Mouse (Mus musculus) heart, postnatal 14 days (tissue): Measurements from ENCODE around the gene Nos1. TPM values are rescaled to one million over a fixed set of nuclear protein-coding genes. Genes with fewer than 3 reads are reported as not detected.

Experiments used
- DNase-seq, 2 experiments: peaks; one replicate each; pipeline ENCODE4 v3.0.0; 2021 to 2022
- intact Hi-C: fragments of 180-260 bp; cut with DNase I; formaldehyde crosslinking; loops from one replicate; pipeline ENCODE4 v1.15.1; 2025
- long read RNA-seq, 2 experiments: library from polyadenylated mRNA; stranded (forward); transcript quantifications; one replicate each; pipeline ENCODE4 v2.0.0; 2021
- total RNA-seq, 2 experiments: library from RNA; stranded (reverse); gene quantifications; 2 replicates each; pipeline ENCODE4 v1.2.3; 2021

Gene Nos1
- total RNA-seq = under 1 TPM; 0.17 to 0.31 TPM
- long read RNA-seq, experiment 1 = 0 reads
- long read RNA-seq, experiment 2, partial matches to known transcripts = 0 of 1 reads
- long read RNA-seq, experiment 2, other reads (novel, unspliced or antisense) = 1 of 1 reads

DNA sequence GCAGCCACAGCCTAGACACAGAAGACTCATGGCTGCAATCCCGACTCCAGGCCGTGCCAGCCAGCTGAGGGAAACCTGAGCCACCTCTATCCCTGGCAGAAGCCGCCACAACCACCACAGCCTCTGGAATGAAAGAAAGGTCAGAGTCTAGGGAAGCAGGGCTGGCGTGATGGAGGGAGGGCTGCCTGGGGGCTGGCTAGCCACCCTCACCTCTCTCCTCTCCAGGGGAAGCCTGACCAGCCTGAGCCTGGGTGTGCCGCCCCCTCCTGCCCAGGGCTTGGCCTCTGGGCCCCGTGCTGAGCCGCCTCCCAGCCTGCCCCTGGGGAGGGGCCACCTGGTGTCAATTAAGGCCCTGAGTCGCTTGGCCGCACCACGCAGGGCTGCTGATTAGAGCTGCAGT, at the start of gene Nos1:
Gene Nos1 (plus strand): TSS at position 352 of the 400 bp plus-strand sequence.
- peak in 1 of 2 experiments; percentile 20 for DNase-seq
- intact Hi-C loops = no loop called here

DNA sequence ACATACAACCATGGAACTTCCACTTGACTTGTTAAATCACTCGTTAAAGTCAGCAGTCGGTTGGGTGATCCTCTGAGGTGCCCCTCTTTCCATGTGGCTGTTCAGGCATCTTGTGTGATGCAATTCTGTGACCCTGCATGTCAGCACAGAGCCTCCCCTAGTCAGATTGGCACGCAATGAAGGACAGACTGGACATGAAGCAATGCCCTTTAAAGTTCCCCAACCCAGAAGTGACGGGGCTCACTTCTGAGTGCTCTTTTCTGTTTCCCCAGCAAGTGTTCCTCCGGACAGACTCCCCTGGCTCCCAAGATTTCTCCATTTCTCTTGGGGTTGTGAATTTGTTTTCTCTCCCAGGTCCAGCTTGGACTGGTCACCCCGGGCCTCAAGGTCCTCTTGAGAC, 49.5 kb upstream of the Nos1 start:
- intact Hi-C loops = no loop called here

DNA sequence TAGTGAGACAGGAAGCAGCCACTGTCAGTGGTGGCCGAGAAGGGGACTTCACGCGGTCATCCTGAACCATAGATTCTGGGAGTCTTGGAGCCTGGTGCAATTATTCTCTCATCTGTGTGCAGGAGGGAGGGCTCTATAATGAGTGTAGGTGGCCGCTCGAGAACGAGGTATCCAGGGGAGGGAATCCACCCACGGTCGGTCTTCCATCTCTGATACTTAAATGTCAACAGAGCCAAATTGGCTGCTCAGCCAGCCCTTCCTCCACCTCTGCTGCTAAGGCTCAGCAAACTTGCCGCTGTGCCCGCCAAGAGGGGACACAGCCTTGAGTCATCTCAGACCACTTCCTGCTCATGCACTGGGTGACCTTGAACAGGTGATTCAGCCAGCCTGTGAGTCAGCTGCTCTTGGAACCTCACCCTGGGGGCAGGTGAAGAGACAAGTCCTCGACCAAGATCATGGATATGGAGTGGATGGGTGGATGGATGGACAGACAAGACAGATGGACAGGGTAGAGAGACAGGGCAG, 36.1 kb upstream of the Nos1 start:
- no peak for DNase-seq
- intact Hi-C loops = no loop called here

More for the DNA sequence above, 49.5 kb upstream of the Nos1 start:
- DNase-seq = no peak

DNA sequence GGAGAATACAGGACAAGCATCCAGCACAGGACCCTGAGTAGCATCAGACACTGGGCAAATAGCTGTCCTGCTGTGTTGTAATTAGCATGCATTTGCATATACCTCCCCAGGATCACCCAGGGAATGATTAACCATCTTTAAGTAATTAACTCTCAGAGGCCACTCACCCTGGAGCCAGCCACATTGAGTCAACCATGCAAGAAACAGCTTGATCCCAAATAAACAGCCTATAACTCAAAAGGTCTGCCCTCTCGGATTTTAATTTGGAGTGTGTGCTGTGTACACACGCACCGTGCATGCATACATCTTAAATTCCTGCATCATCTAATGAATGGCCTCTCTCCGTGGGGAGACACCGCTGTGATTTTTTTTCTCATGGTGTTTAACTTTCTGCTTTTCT, 31.5 kb upstream of the Nos1 start:
- intact Hi-C loops = no loop called here
- no peak for DNase-seq

DNA sequence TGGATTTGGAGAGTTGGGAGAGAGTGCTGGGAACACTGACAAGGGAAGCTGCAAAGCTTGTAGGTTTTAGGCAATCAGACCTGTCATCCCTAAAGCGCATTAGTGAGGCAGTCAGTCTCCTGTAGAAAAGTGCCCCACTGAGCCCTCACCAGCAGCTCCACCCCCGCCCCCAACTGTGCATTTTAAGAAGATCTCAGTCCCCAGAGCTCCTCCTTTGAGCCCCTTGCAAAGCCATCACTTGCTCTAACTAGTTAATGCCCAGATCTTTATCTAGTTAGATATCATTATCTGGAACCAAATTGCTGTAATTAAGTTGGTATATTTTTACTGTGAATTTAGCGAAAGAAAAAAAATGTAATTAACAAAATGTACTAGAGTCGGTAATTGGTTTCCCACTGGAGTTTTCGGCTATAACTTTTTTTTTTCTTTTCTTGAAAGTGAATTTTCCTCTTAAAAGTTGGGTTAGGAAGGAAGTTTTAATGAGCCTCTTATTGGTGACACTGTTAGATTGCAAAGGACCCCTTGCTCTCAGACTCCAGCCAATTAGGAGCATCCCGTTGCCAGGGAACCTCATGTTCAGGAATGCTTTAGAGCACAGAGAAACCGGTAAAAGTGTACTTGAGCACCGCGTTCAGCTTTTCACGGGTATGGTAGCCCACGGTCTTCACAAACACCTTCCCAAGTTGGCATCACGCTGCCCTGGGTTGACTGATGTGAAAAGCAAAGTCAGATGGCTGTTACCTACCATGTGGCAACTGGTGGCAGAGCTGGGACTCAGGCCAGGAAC, 22.9 kb upstream of the Nos1 start:
- intact Hi-C loops = no loop called here

DNA sequence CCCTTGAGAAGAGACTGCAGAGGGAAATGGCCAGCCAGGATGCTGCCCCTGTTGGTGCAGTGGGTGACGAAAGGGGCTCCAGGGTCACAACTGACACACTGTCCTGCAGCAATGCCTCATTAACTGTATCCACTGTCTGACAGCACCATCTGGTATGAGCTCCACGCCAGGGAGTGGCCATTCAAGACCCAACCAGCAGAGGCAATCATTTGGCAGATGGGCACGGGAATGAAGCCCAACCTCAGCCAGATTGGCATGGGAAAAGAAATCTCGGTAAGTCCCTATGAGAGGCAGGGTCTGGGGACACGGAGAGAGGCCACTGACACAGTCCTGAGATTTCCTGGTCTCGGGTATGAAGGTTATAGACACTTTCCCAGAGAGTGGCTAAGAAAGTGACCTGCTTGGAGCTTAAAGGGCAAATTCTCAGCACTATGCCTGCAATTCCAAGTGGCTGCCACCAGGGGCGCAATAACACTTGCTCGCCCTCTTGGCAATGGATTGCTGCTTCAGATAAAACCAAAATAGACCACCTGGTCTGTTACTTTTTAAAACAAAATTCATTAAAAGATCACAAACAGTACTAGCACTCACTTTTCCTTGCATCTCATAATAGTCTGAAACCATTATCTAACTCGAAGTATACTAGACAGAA, 19.5 kb upstream of the Nos1 start:
- DNase-seq = no peak
- intact Hi-C loops = no loop called here

More for the DNA sequence above, 22.9 kb upstream of the Nos1 start:
- no peak for DNase-seq

DNA sequence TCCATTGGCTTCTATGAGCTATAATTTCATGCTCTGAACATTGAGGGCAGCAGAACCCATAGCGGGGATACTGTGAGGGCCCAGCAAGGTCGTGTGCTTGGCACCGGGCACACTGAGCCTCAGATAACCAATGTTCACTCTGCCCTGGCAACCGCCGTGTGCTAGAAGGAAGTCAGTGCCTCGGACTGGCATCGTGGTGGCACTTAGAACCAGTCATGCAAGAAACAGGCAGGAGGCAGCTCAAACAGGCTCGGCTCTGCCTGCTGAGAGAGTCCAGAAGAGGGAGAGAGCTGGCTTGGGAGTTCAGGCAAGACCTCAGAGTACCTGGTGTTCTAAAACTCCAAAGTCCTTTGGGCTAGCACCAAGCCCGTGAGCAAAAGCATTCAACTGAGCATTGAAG, 16.3 kb upstream of the Nos1 start:
- no peak for DNase-seq
- intact Hi-C loops = no loop called here

DNA sequence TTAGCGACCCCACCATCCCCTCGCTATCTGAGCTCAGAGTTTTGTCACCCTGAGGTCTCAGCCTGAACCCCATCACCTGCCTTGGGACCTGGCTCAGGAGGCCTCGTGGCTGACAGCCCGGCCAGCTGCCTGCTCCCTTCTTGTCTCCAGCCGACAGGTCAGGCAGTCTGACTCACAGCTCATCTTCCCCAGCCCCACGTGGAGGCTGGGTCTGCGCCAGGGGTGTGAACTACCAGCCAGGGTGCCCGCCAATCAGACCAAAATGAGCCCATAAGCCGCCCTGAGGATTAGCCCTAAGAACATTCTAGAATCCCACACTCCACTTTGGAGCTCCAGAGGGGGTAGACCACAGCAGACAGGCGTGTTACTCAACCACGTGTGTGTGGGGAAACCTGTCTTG, 1.7 kb upstream of the Nos1 start:
- intact Hi-C loops = no loop called here

DNA sequence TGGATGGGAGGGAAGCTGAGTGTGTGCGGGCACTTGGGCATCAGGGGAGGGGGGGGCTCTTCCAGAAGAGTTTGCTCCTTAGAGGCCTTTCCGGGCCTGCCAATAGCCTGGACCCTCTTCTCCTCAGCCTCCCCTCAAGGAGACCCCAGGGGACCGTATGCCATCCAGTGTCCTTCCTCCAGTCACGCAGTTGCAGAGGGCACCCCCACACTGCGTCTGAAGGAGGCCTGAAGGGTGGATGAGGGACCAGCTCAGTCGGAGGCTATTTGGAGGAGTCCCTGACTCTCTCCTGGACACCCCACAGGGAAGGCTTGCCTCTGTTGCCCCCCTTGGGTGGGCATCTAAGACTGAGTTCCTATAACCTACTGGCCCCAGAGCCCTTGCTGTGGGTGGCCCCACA, 346 bp downstream of the Nos1 start:
- DNase-seq = no peak
- intact Hi-C loops = no loop called here

More for the DNA sequence above, 1.7 kb upstream of the Nos1 start:
- DNase-seq = peak; percentile 11 to 26

DNA sequence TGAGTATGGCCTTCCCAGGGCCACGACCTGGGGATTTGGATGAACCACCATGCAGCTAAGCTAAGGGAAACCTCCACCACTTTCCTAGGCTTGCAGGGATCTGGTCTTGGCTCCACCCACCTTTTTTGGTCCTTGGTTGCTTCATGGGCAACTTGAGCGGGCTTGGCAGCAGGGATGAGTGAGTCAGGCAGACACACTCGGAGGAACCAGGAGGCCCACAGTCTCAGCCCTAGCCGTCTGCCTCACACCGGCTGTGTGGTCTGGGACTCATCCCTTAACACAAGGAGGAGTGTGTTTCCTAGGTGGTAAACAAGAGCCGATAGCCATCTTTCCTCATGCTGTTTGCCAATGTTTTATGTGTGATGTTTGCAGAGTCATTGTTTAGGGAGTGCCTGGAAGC, 9.2 kb downstream of the Nos1 start:
- no peak for DNase-seq
- intact Hi-C loops = no loop called here

DNA sequence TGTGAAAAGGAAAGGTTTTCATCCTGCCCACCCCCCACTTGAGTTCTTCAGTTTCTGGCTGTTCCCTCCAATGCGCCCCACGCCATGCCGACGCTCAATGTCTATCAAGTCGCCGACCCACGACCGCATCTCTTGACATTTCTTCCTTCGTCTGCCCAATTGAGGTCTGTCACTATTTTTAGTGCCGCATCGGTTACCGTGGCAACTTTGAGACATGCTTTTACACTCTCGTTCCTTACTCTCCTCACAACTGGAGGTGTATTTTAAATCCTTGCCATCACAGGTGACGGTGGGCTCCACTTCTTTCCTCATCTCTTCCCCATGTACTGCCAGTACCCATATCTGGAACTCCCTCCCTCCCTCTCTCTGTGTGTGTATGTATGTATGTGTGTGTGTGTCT, 11.0 kb downstream of the Nos1 start:
- DNase-seq = no peak
- intact Hi-C loops = no loop called here

DNA sequence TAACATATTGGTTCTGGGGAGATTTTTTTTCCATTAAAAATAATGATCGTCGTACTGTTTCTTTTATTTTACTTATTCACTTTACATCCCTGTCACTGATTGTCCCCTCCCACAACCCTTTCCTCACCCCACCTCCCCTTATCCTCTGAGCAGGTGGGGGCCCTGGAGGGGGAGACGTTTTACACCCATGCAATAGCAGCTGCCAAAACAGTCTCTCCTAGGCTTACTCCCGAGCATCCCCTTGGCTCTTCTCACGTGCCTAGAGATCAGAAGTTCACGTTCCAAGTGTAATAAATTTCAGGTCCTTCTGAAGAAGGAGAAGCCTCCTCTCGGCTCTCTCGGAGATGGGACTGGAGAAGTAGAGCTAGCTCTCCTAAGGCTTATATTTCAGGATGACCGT, 20.0 kb downstream of the Nos1 start:
- intact Hi-C loops = no loop called here
- no peak for DNase-seq

DNA sequence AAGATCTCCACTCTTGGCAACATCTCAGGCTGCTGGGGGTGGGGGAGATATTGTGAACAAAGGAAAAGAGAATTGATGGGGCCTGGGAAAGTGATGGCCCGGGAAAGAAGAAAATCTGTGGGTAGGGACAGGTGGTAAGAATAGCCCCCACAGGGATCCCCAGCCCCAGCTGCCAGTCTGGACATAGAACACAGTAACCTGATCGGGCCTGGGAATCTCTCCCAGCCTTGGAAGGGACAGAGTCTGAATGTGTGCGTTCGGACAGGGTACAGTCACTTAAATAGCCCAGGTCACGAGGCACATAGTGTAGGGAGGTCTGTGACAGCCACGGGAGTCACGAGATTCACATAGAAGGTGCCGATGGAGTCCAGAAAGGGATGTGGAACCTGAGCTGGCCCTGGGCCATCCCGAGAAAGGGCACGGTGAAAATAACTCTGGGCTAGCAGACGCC, 21.3 kb downstream of the Nos1 start:
- peak; percentile 4 to 14 for DNase-seq
- intact Hi-C loops = no loop called here

DNA sequence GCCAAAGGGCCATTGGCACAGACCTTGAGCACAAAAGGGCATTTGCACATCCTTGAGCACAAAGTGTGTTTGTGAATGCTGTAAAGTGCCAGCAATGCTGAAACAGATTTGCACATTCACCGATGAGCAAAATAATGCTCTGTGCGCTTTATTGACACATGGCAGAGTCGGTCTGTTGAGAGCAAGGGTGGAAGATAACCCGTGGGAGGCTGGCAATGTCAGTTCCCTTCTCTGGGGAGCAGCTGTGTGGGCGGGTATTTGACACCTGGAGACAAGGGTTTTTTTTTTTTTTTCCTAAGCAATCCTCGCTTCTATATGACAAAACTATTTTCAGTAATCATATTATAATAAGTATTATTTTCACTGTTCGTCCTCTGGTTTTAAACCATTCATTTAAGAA, 22.7 kb downstream of the Nos1 start:
- no peak for DNase-seq
- intact Hi-C loops = no loop called here

DNA sequence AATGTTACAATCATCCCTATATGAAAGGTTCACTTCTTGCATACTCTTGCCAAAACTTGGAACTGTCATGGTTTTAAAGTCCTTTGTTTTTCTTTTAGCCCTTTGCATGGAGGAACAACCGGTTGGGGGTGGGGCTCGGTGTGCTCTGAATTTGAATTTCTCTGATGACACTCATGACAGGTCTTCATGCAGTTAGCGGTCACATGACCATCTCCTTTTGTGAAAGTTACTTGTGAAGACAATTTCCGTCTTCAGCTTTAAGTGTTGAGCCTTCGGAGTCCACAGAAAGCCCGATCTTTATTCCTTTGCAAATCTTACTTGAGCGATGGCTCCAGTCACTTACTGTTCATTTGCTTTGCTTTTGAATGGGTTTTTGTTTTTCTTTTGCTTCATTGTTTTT, 30.1 kb downstream of the Nos1 start:
- no peak for DNase-seq
- intact Hi-C loops = no loop called here

DNA sequence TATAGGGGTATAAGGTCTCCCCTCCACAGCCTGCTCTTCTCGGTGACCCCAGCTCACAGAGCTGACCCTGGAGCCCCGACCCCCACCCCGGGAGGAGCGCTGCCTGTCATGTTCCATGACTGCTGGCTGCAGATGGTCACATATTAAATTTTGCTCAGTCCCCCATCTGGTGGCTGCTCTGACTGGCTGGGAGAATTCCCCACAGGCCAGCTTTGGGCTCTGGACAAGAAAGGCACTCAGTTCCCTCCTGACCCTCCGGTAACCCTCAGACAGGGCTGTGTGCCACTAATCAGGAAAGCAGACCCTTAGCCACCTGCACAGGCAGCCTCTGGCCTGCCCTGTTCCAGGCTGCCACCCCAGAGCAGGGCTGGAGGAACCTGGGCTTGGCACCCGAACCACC, 38.0 kb downstream of the Nos1 start:
- intact Hi-C loops = no loop called here
- no peak for DNase-seq

DNA sequence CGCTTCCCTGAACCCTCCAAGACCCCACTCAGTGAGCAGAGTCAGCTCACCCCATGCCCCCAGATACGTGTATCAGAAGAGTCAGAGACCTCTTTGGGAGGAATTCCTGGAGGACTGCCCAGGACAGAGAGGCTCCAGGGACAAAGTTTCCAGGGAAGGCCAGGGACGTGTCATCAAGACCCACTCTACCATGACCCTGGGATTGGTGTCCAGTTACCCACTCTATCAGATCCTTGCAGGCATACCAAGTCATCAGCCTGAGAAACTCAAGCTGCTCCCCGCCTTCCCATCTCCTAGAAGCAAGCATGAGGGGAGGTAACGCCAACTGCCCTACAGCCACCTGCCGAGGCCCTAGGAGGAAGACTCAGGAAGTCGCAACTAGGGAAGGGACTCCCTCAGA, 39.6 kb downstream of the Nos1 start:
- intact Hi-C loops = no loop called here
- DNase-seq = no peak

DNA sequence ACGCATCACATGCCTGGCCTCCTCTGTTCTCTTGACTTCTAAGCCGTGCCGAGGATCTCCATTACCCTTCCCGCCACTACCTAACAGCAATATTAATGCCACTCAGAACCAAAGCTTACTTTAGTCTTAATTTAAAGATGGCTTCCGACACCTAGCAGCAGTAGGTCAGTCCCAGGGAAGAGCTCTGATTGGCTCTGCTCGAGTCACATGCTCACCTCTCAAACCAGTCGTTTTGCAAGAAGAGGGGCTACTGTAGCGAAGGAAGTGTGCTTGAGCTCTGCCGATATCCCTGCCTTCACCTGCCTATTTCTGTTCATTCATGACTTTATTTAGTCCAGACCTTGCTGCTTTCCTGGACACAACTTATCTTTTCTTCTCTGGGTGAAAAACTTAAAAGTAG, 43.0 kb downstream of the Nos1 start:
- DNase-seq = no peak
- intact Hi-C loops = no loop called here

DNA sequence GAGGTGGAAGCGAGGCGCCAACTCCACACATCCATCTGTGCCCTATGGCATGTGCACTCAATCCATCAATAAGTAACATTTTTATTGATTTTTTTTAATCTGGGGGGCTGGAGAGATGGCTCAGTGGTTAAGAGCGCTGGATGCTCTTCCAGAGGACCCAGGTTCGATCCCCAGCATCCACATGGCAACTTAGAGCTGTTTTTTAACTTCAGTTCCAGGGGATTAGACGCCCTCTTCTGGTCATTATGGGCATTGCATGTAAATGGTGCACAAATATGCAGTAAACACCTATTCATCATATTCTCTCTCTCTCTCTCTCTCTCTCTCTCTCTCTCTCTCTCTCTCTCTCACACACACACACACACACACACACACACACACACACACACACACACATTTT, 43.7 kb downstream of the Nos1 start:
- intact Hi-C loops = no loop called here
- no peak for DNase-seq

DNA sequence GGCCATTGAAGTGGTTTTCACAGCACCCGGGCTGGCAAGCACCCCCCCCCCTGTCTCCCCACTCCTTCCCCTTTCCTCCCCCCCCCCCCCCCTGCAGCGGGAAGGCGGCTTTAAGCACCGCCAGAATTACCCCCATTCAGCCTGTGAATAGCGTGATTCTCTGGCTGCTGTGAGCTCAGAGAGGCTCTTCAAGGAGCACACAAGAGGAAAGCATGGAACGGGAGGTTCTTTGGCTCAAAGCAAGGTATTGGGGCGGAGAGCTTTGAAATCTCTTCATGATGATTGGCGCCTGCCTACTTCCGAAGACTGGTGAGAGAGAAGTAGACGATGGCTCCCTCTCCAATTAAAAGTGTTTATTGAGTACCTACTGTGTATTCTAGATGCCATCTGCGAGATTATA, 44.5 kb downstream of the Nos1 start:
- intact Hi-C loops = no loop called here
- no peak for DNase-seq

DNA sequence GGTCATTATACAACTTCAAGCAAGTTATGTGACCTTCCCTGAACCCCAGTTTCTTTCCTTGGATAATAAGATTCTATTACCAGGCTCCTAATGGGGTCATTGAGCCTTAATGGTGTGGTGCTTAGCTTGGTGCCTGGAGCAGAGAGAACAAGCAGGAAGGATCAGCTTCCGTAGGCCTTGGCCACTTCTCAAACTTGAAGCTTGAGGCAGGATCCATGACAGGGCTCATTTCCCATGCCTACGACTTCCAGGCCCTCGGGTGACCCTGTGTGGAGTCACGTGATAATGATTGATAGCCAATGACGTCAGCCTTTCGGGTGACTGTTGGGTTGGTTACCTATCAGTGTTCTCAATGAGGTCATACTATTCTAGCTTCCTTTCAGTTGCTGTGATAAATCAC, 46.5 kb downstream of the Nos1 start:
- intact Hi-C loops = no loop called here
- DNase-seq = no peak

DNA sequence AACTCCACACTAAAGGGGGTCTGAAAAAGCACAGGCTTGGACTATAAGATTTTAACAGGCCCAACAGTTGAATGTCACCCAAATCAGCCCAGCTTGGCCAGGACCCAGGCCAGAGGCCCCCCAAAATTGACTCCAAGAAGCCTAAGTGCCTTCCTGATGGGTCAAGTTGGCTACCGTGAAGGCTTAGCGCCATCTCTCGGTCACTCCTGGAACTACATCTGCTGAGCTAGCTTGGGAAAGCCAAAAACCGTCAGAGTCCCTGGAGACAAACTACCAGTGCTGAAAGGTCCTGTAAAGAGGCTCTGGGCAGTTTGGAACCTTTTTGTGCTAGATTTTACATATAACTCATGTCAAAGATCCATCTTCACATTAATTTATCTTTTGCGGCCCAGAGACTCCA, 56.1 kb downstream of the Nos1 start:
- DNase-seq = peak; percentile 60 to 78

More for the DNA sequence above, 56.1 kb downstream of the Nos1 start:
- intact Hi-C loops = loop anchor here (2.0 to 5.0 kb wide), 2 partner anchors 222 to 320 kb away; no protein-coding TSS in a partner anchor
